Mouse (Mus musculus): ENCODE measurements around the gene Canx. TPM values are rescaled to one million over a fixed set of nuclear protein-coding genes. Genes with fewer than 3 reads are reported as not detected.

Gene Canx
- total RNA-seq, 2 experiments from 2014 or later: 331 to 1,306 TPM

Other genes starting within 250 kb of the Canx start
- gene Tbc1d9b, start 194.3 kb downstream of the Canx start, total RNA-seq (2014; fragmentation: Nextera tagmentation): 40.5 and 62.7 TPM in 2 replicates
- gene Tbc1d9b, start 194.3 kb downstream of the Canx start, total RNA-seq (2017): 39.8 and 56.7 TPM in 2 replicates
- gene Mrnip, start 151.2 kb downstream of the Canx start, total RNA-seq (2014; fragmentation: Nextera tagmentation): 10.5 and 15.8 TPM in 2 replicates
- 9.9 and 17.8 TPM in 2 replicates for gene Mrnip, start 151.2 kb downstream of the Canx start, total RNA-seq (2017)
- 69.3 and 129 TPM in 2 replicates for gene Sqstm1, start 114.8 kb downstream of the Canx start, total RNA-seq (2014; fragmentation: Nextera tagmentation)
- gene Sqstm1, start 114.8 kb downstream of the Canx start, total RNA-seq (2017): 339 and 435 TPM in 2 replicates
- 27.8 and 40.6 TPM in 2 replicates for gene Mgat4b, start 114.8 kb downstream of the Canx start, total RNA-seq (2014; fragmentation: Nextera tagmentation)
- 11.1 and 14.5 TPM in 2 replicates for gene Mgat4b, start 114.8 kb downstream of the Canx start, total RNA-seq (2017)
- gene Ltc4s, start 87.1 kb downstream of the Canx start, total RNA-seq (2014; fragmentation: Nextera tagmentation): 3.1 and 3.4 TPM in 2 replicates
- gene Ltc4s, start 87.1 kb downstream of the Canx start, total RNA-seq (2017): 12.7 TPM in 1 of 2 replicates, not detected in the other
- gene Maml1, start 33.4 kb downstream of the Canx start, total RNA-seq (2014; fragmentation: Nextera tagmentation): 9.6 and 9.7 TPM in 2 replicates
- gene Maml1, start 33.4 kb downstream of the Canx start, total RNA-seq (2017): 2.9 and 3.5 TPM in 2 replicates
- 1.0 TPM in 1 of 2 replicates, not detected in the other for gene Cby3, start 28.8 kb upstream of the Canx start, total RNA-seq (2014; fragmentation: Nextera tagmentation)
- gene Cby3, start 28.8 kb upstream of the Canx start, total RNA-seq (2017): not detected in 2 replicates
- gene Hnrnph1, start 51.3 kb upstream of the Canx start, total RNA-seq (2014; fragmentation: Nextera tagmentation): 618 and 682 TPM in 2 replicates
- 798 and 1,044 TPM in 2 replicates for gene Hnrnph1, start 51.3 kb upstream of the Canx start, total RNA-seq (2017)
- gene Rufy1, start 105.5 kb upstream of the Canx start, total RNA-seq (2014; fragmentation: Nextera tagmentation): 6.4 and 19.1 TPM in 2 replicates
- 21.3 and 22.3 TPM in 2 replicates for gene Rufy1, start 105.5 kb upstream of the Canx start, total RNA-seq (2017)